Mouse (Mus musculus) ES-E14 (cell line): Measurements from ENCODE around the gene Adh5.

Experiments used
- CHD2 ChIP-seq: IDR thresholded peaks from 2 replicates; pipeline ENCODE4 v1.6.1; 2014; ENCODE audit warnings: mild to moderate bottlenecking, low read depth, low read length, inconsistent platforms
- HCFC1 ChIP-seq: IDR thresholded peaks from 2 replicates; pipeline ENCODE4 v1.6.1; 2012; ENCODE audit warnings: low read length, inconsistent platforms, borderline replicate concordance; ENCODE audit not compliant: insufficient read depth
- MAFK ChIP-seq: IDR thresholded peaks from 2 replicates; pipeline ENCODE4 v1.6.1; 2014; ENCODE audit warnings: mild to moderate bottlenecking, low read depth, low read length, inconsistent platforms; ENCODE audit not compliant: insufficient read depth
- ZC3H11A ChIP-seq: IDR thresholded peaks from 2 replicates; pipeline ENCODE4 v1.6.1; 2012; ENCODE audit warnings: low read depth, mild to moderate bottlenecking, inconsistent platforms, low read length, borderline replicate concordance
- ZNF384 ChIP-seq: IDR thresholded peaks from 2 replicates; pipeline ENCODE4 v1.6.1; 2012; ENCODE audit warnings: low read depth, low read length, inconsistent platforms

DNA sequence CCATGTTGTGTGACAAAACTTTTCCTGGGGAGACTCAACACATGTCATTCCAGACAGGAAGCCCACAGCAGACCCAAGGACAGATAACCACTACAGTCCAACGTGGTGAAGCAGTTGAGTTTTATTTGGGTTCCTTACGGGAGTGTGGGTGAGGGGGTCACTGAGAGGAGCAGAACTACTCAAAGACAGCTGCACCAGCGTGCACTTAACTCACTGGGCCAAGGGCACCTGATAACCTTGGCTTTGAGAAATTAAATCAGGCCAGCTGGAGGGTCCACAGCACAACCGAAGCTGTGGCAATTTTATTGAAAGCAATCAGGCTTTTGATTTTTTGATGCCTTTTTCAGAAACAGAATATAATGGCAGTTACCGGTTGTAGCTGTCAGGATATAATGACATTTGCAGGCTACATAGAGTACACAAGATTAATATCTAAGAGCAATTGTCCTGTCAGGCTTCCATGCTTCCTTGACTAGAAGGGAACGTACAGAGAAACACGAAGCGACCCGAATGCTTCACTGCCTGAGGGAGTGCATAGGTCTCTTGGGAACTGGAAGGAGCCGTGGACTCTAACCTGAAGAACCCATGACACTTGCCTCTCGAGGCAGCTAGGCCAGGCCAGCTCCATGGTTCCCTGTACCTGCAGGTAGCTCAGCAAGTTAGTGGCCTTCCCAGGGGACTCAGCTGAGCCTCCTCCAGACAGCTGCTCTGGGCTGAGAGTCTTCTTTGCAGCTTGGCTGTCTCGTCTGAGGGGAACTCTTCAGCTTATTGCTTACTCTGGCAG, 5.4 kb downstream of the Adh5 start:
- no peak for TF ChIP-seq HCFC1
- TF ChIP-seq ZNF384: no peak
- no peak for TF ChIP-seq MAFK
- no peak for TF ChIP-seq CHD2
- TF ChIP-seq ZC3H11A: no peak
